Mouse (Mus musculus): ENCODE measurements around the gene Sdad1. TPM values are rescaled to one million over a fixed set of nuclear protein-coding genes. Genes with fewer than 3 reads are reported as not detected.
A peak's percentile ranks its signal among the peaks of the same experiment; 100 is the strongest.

Gene Sdad1
- polyA plus RNA-seq, 1 experiment from 2014 or later = 49.1 TPM

GRCm38 (mm10) chr5:92291652-92292414 is 18.4 kb downstream of the Sdad1 start:
- Histone ChIP-seq H3K9ac (ENCODE audit: low read depth, low read length) (no peak overlapping the region), H3K4me2 (replicated peaks; ENCODE audit: low read depth, low read length) (no peak overlapping the region), H3K27ac (ENCODE audit: low read depth, low read length) (no peak overlapping the region), H3K27me3 (ENCODE audit: control insufficient read depth, insufficient read depth, low read length) (no peaks in the 10 kb centered on the region), H3K9me3 (ENCODE audit: control insufficient read depth, low read length) (no peaks in the 10 kb centered on the region), H3K36me3 (ENCODE audit: control insufficient read depth, insufficient read depth, low read length) (peaks cover 9% of the 10 kb centered on the region; the same call in 1 of the 2 replicates), H3K4me3 (ENCODE audit: low read depth, low read length) (no peak overlapping the region), H3K4me1 (replicated peaks; ENCODE audit: control insufficient read depth, insufficient read depth, low read length) (no peaks in the 10 kb centered on the region)
- 93% methylated on average over 6 of the region's 6 CpGs for WGBS
- ATAC-seq (ENCODE audit: low FRiP score) = no peak
- no peak for DNase-seq (ENCODE audit: low spot score)

- peaks cover 7% of the 10 kb centered on the region; the same call in 1 of the 2 replicates for H3K36me3 ChIP-seq (ENCODE audit: control insufficient read depth, insufficient read depth, low read length)
- no peak overlapping the region for H3K9ac ChIP-seq (ENCODE audit: low read depth, low read length)
- DNase-seq (ENCODE audit: low spot score) = no peak
- H3K27ac ChIP-seq (ENCODE audit: low read depth, low read length) = no peak overlapping the region
- WGBS = 92% methylated on average over 6 of the region's 6 CpGs
- H3K4me2 ChIP-seq (replicated peaks; ENCODE audit: low read depth, low read length) = no peak overlapping the region
- no peaks in the 10 kb centered on the region for H3K4me1 ChIP-seq (replicated peaks; ENCODE audit: control insufficient read depth, insufficient read depth, low read length)
- ATAC-seq (ENCODE audit: low FRiP score) = no peak
- H3K27me3 ChIP-seq (ENCODE audit: control insufficient read depth, insufficient read depth, low read length) = no peaks in the 10 kb centered on the region
- no peaks in the 10 kb centered on the region for H3K9me3 ChIP-seq (ENCODE audit: control insufficient read depth, low read length)
- H3K4me3 ChIP-seq (ENCODE audit: low read depth, low read length) = no peak overlapping the region
Observed at GRCm38 (mm10) chr5:92287840-92288239, 22.4 kb downstream of the Sdad1 start.

GRCm38 (mm10) chr5:92283107-92283506 is 27.2 kb downstream of the Sdad1 start:
- DNase-seq (ENCODE audit: low spot score) = no peak
- no peak for ATAC-seq (ENCODE audit: low FRiP score)

GRCm38 (mm10) chr5:92282571-92282970 is 27.7 kb downstream of the Sdad1 start:
- 86% methylated on average over 4 of the region's 4 CpGs for WGBS
- Histone ChIP-seq H3K4me2 (replicated peaks; ENCODE audit: low read depth, low read length) (no peak overlapping the region), H3K9ac (ENCODE audit: low read depth, low read length) (no peak overlapping the region), H3K36me3 (ENCODE audit: control insufficient read depth, insufficient read depth, low read length) (no peaks in the 10 kb centered on the region), H3K27ac (ENCODE audit: low read depth, low read length) (no peak overlapping the region), H3K4me1 (replicated peaks; ENCODE audit: control insufficient read depth, insufficient read depth, low read length) (no peaks in the 10 kb centered on the region), H3K9me3 (ENCODE audit: control insufficient read depth, low read length) (no peaks in the 10 kb centered on the region), H3K4me3 (ENCODE audit: low read depth, low read length) (no peak overlapping the region), H3K27me3 (ENCODE audit: control insufficient read depth, insufficient read depth, low read length) (no peaks in the 10 kb centered on the region)
- DNase-seq (ENCODE audit: low spot score) (no peak), ATAC-seq (ENCODE audit: low FRiP score) (no peak)

More at GRCm38 (mm10) chr5:92283107-92283506, 27.2 kb downstream of the Sdad1 start:
- Histone ChIP-seq H3K9ac (ENCODE audit: low read depth, low read length) (no peak overlapping the region), H3K27ac (ENCODE audit: low read depth, low read length) (no peak overlapping the region), H3K27me3 (ENCODE audit: control insufficient read depth, insufficient read depth, low read length) (no peaks in the 10 kb centered on the region), H3K4me3 (ENCODE audit: low read depth, low read length) (no peak overlapping the region), H3K9me3 (ENCODE audit: control insufficient read depth, low read length) (no peaks in the 10 kb centered on the region), H3K4me1 (replicated peaks; ENCODE audit: control insufficient read depth, insufficient read depth, low read length) (no peaks in the 10 kb centered on the region), H3K4me2 (replicated peaks; ENCODE audit: low read depth, low read length) (no peak overlapping the region), H3K36me3 (ENCODE audit: control insufficient read depth, insufficient read depth, low read length) (no peaks in the 10 kb centered on the region)
- WGBS = 75% methylated on average over 3 of the region's 3 CpGs

GRCm38 (mm10) chr5:92278942-92279537 is 31.2 kb downstream of the Sdad1 start:
- Histone ChIP-seq H3K27ac (ENCODE audit: low read depth, low read length) (no peak overlapping the region), H3K4me3 (ENCODE audit: low read depth, low read length) (no peak overlapping the region), H3K36me3 (ENCODE audit: control insufficient read depth, insufficient read depth, low read length) (no peaks in the 10 kb centered on the region), H3K9me3 (ENCODE audit: control insufficient read depth, low read length) (no peaks in the 10 kb centered on the region), H3K27me3 (ENCODE audit: control insufficient read depth, insufficient read depth, low read length) (no peaks in the 10 kb centered on the region), H3K4me1 (replicated peaks; ENCODE audit: control insufficient read depth, insufficient read depth, low read length) (no peaks in the 10 kb centered on the region), H3K4me2 (replicated peaks; ENCODE audit: low read depth, low read length) (no peak overlapping the region), H3K9ac (ENCODE audit: low read depth, low read length) (no peak overlapping the region)
- ATAC-seq (ENCODE audit: low FRiP score) = no peak
- 88% methylated on average over 10 of the region's 10 CpGs for WGBS
- no peak for DNase-seq (ENCODE audit: low spot score)

GRCm38 (mm10) chr5:92277437-92278394 is 32.6 kb downstream of the Sdad1 start, which contains the start of gene Naaa:
Naaa (minus strand) TSS chr5:92278170.
- peak; percentile 76 for DNase-seq (ENCODE audit: low spot score)
- ATAC-seq (ENCODE audit: low FRiP score) = peak; percentile 92
- WGBS = 3% methylated on average over 54 of the region's 54 CpGs
- Histone ChIP-seq H3K27me3 (ENCODE audit: control insufficient read depth, insufficient read depth, low read length) (no peaks in the 10 kb centered on the region), H3K4me3 (ENCODE audit: low read depth, low read length) (peak within 1 kb of the TSS; percentile 60), H3K36me3 (ENCODE audit: control insufficient read depth, insufficient read depth, low read length) (no peaks in the 10 kb centered on the region), H3K4me2 (replicated peaks; ENCODE audit: low read depth, low read length) (peak within 1 kb of the TSS; percentile 78), H3K4me1 (replicated peaks; ENCODE audit: control insufficient read depth, insufficient read depth, low read length) (no peaks in the 10 kb centered on the region), H3K27ac (ENCODE audit: low read depth, low read length) (no peak within 1 kb of the TSS), H3K9me3 (ENCODE audit: control insufficient read depth, low read length) (no peaks in the 10 kb centered on the region), H3K9ac (ENCODE audit: low read depth, low read length) (peak within 1 kb of the TSS; percentile 55)

GRCm38 (mm10) chr5:92270496-92270895 is 39.8 kb downstream of the Sdad1 start:
- H3K4me2 ChIP-seq (replicated peaks; ENCODE audit: low read depth, low read length) = no peak overlapping the region
- no peaks in the 10 kb centered on the region for H3K9me3 ChIP-seq (ENCODE audit: control insufficient read depth, low read length)
- H3K27ac ChIP-seq (ENCODE audit: low read depth, low read length) = no peak overlapping the region
- no peak for ATAC-seq (ENCODE audit: low FRiP score)
- no peak overlapping the region for H3K4me3 ChIP-seq (ENCODE audit: low read depth, low read length)
- no peaks in the 10 kb centered on the region for H3K36me3 ChIP-seq (ENCODE audit: control insufficient read depth, insufficient read depth, low read length)
- WGBS = 85% methylated on average over 7 of the region's 7 CpGs
- no peaks in the 10 kb centered on the region for H3K4me1 ChIP-seq (replicated peaks; ENCODE audit: control insufficient read depth, insufficient read depth, low read length)
- no peak overlapping the region for H3K9ac ChIP-seq (ENCODE audit: low read depth, low read length)
- H3K27me3 ChIP-seq (ENCODE audit: control insufficient read depth, insufficient read depth, low read length) = no peaks in the 10 kb centered on the region
- DNase-seq (ENCODE audit: low spot score) = no peak

GRCm38 (mm10) chr5:92263761-92264359 is 46.4 kb downstream of the Sdad1 start:
- H3K4me1 ChIP-seq (replicated peaks; ENCODE audit: control insufficient read depth, insufficient read depth, low read length) = no peaks in the 10 kb centered on the region
- WGBS = 17% methylated on average over 4 of the region's 4 CpGs
- H3K27me3 ChIP-seq (ENCODE audit: control insufficient read depth, insufficient read depth, low read length) = no peaks in the 10 kb centered on the region
- no peak overlapping the region for H3K4me3 ChIP-seq (ENCODE audit: low read depth, low read length)
- H3K9ac ChIP-seq (ENCODE audit: low read depth, low read length) = no peak overlapping the region
- H3K9me3 ChIP-seq (ENCODE audit: control insufficient read depth, low read length) = no peaks in the 10 kb centered on the region
- H3K4me2 ChIP-seq (replicated peaks; ENCODE audit: low read depth, low read length) = no peak overlapping the region
- H3K36me3 ChIP-seq (ENCODE audit: control insufficient read depth, insufficient read depth, low read length) = no peaks in the 10 kb centered on the region
- H3K27ac ChIP-seq (ENCODE audit: low read depth, low read length) = no peak overlapping the region
- DNase-seq (ENCODE audit: low spot score) = peak; percentile 41
- peak; percentile 83 for ATAC-seq (ENCODE audit: low FRiP score)
